Mouse (Mus musculus) liver, embryonic 14.5 days (tissue): ENCODE measurements at regions not wholly inside any gene's neighbourhood (a gene's known extent, or its start where the extent isn't known, plus 50 kb on each side); places are given as distances from the start of the nearest gene placed in this dataset.

Source experiments
- CTCF ChIP-seq: IDR thresholded peaks from 2 replicates; pipeline ENCODE4 v1.5.1; 2016; ENCODE audit warnings: antibody characterized with exemption, low read depth, control low read depth
- EP300 ChIP-seq: IDR thresholded peaks from 2 replicates; pipeline ENCODE4 v1.6.1; 2016; ENCODE audit warnings: antibody characterized with exemption, low read depth

DNA sequence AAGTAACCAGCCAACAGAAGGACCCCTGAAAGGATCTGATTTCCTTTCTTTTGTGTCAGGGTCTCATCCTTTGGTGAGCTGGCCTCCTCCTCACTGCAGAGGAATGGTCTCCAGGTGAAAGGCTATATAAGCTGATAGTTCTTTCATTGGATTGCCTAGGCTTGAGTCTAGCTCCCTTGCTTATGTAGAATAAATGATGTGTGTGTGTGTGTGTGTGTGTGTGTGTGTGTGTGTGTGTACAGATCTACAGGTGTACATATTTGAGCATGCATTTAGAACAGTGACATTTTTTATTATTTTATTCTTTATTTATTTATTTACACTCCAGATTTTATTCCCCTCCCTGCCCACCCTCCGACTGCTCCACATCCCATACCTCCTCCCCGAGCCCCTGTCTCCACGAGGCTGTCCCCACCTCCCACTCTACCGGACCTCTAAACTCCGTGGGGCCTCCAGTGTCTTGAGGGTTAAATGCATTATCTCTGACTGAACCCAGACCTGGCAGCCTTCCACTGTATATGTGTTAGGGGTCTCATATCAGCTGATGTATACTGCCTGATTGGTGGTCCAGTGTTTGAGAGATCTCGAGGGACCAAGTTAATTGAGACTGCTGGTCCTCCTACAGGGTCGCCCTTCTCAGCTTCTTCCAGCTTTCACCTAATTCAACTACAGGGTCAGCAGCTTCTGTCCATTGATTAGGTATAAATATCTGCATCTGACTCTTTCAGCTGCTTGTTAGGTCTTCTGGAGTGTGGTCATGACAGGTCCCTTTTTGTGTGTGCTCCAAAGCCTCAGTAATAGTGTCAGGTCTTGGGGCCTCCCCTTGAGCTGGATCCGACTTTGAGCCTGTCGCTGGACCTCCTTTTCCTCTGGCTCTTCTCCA lies 68.7 kb upstream of the Cpm start:
- no peak for TF ChIP-seq CTCF
- no peak for TF ChIP-seq EP300
